Comparison of ENCODE assay signal across 8 mouse cellular contexts in the genomic region with DNA sequence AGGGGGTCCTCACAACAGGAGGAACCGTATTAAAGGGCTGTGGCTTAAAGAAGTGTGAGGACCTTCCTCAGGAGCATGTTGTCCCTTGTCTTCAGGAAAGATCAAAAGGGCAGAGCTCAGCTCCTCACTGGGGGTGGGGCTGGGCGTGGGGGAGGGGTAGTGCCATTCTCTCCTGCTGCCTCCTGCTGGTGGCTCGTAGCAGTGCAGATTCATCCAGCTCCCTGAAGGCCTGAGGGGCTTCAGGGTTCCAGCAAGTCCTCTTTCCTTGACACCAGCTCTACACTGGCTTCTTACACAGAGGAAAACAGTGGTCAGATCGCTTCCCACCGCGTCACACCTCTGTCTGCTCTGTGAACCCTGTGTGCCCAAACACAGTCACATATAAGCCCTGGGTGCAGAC. TPM values are rescaled to one million over a fixed set of nuclear protein-coding genes. Genes with fewer than 3 reads are reported as not detected.
DNase-seq lines count a peak whose midpoint lies in the region; ATAC-seq and TF ChIP-seq lines count a peak whose summit lies in the region.

No protein-coding gene starts in this region.

- peak; percentile 47; the same call in 1 of the 2 replicates for TF ChIP-seq CTCF in testis, adult 2 months (IDR thresholded peaks at IDR 0.05; ENCODE audit: control insufficient read depth, insufficient read depth, insufficient replicate concordance, low read depth, low read length)

- no peak for TF ChIP-seq POLR2A in testis, adult 2 months (IDR thresholded peaks at IDR 0.05; ENCODE audit: control insufficient read depth, low read depth, low read length)

- no peak overlapping the region for H3K4me2 ChIP-seq in heart, embryonic 12.5 days

- peaks cover 4% of the 10 kb centered on the region; the same call in 1 of the 2 replicates for H3K27me3 ChIP-seq in heart, embryonic 12.5 days (replicated peaks)
- no peaks in the 10 kb centered on the region for H3K27me3 ChIP-seq in testis, adult 2 months (ENCODE audit: control insufficient read depth, insufficient read depth, low read length)

- H3K9me3 ChIP-seq in heart, embryonic 12.5 days (replicated peaks) = no peaks in the 10 kb centered on the region

- no peak overlapping the region for H3K27ac ChIP-seq in heart, embryonic 12.5 days (ENCODE audit: poor library complexity, severe bottlenecking)
- no peak overlapping the region for H3K27ac ChIP-seq in testis, adult 2 months (ENCODE audit: control insufficient read depth, insufficient read depth, low read depth, low read length)

- no peak overlapping the region for H3K4me3 ChIP-seq in heart, embryonic 12.5 days
- no peak overlapping the region for H3K4me3 ChIP-seq in testis, adult 2 months (ENCODE audit: control insufficient read depth, low read depth, low read length)

- no peak overlapping the region for H3K9ac ChIP-seq in heart, embryonic 12.5 days

- no peak for ATAC-seq in heart, embryonic 12.5 days (ENCODE audit: insufficient number of reproducible peaks, low FRiP score)
- ATAC-seq in erythroblast, adult 5-6 weeks (replicated peaks; ENCODE audit: low FRiP score, poor library complexity, severe bottlenecking) = no peak
- no peak for ATAC-seq in monocyte, adult 5-6 weeks (replicated peaks; ENCODE audit: insufficient number of reproducible peaks, low FRiP score, low TSS enrichment, poor library complexity, severe bottlenecking)

- no peaks in the 10 kb centered on the region for H3K4me1 ChIP-seq in heart, embryonic 12.5 days (replicated peaks)
- H3K4me1 ChIP-seq in testis, adult 2 months (ENCODE audit: control insufficient read depth, insufficient read depth, low read length) = no peaks in the 10 kb centered on the region

- WGBS in heart, embryonic 12.5 days = 25% methylated on average over 6 of the region's 6 CpGs

- H3K36me3 ChIP-seq in heart, embryonic 12.5 days = no peaks in the 10 kb centered on the region
- no peaks in the 10 kb centered on the region for H3K36me3 ChIP-seq in testis, adult 2 months (ENCODE audit: control insufficient read depth, insufficient read depth, low read length)

- DNase-seq in heart, postnatal 4 days = peak; percentile 61
- DNase-seq in testis, postnatal 14 days (ENCODE audit: low spot score) = no peak
- DNase-seq in kidney, postnatal 4 days = peak; percentile 69 to 72
- peak; percentile 46 to 53 for DNase-seq in thymus, postnatal 36 days

RNA-seq across cellular contexts. Expression of gene Ttc38, which starts 8.9 kb away (rescaled TPM):
- total RNA-seq in heart, postnatal 4 days (2021) = 1 to 10 TPM; 5.2 to 5.3 TPM
- 3.3 and 3.6 TPM in 2 replicates for polyA plus RNA-seq in heart, embryonic 12.5 days (2016; fragmentation: Nextera tagmentation; extraction: Ambion mirVana)
- 1.6 and 1.9 TPM in 2 replicates for polyA plus RNA-seq in testis, adult 2 months (2012; rRNA removed)
- 1.2 and 5.2 TPM in 2 replicates for total RNA-seq in erythroblast, adult 5-6 weeks (2015; ENCODE audit: low replicate concordance)
- 1.6 and 2.0 TPM in 2 replicates for total RNA-seq in erythroblast, adult 5-6 weeks (2017; ENCODE audit: low replicate concordance)
- 6.7 to 8.5 TPM (median 7.5 TPM) in 3 replicates for total RNA-seq in monocyte, adult 5-6 weeks (2017)

RNA-seq across cellular contexts. Expression of gene Gtse1, which starts 18.6 kb away (rescaled TPM):
- total RNA-seq in heart, postnatal 4 days (2021) = 10 to 100 TPM; 15.2 to 16.9 TPM
- 31.6 and 32.4 TPM in 2 replicates for polyA plus RNA-seq in heart, embryonic 12.5 days (2016; fragmentation: Nextera tagmentation; extraction: Ambion mirVana)
- polyA plus RNA-seq in testis, adult 2 months (2012; rRNA removed) = 9.5 and 9.9 TPM in 2 replicates
- 8.6 TPM in 2 replicates for total RNA-seq in erythroblast, adult 5-6 weeks (2015; ENCODE audit: low replicate concordance)
- total RNA-seq in erythroblast, adult 5-6 weeks (2017; ENCODE audit: low replicate concordance) = 6.1 and 10.0 TPM in 2 replicates
- total RNA-seq in monocyte, adult 5-6 weeks (2017) = 0.97 to 1.2 TPM in 2 of 3 replicates, not detected in the other

RNA-seq across cellular contexts. Expression of gene Pkdrej, which starts 19.4 kb away (rescaled TPM):
- total RNA-seq in heart, postnatal 4 days (2021) = 1 to 10 TPM; 2.5 to 2.8 TPM
- 0.14 and 0.19 TPM in 2 replicates for polyA plus RNA-seq in heart, embryonic 12.5 days (2016; fragmentation: Nextera tagmentation; extraction: Ambion mirVana)
- polyA plus RNA-seq in testis, adult 2 months (2012; rRNA removed) = 16.6 and 17.1 TPM in 2 replicates
- not detected in 2 replicates for total RNA-seq in erythroblast, adult 5-6 weeks (2015; ENCODE audit: low replicate concordance)
- total RNA-seq in erythroblast, adult 5-6 weeks (2017; ENCODE audit: low replicate concordance) = not detected in 2 replicates
- not detected in 3 replicates for total RNA-seq in monocyte, adult 5-6 weeks (2017)

RNA-seq across cellular contexts. Expression of gene Cdpf1, which starts 29.5 kb away (rescaled TPM):
- total RNA-seq in heart, postnatal 4 days (2021) = 10 to 100 TPM; 37.9 to 45.1 TPM
- 34.4 and 35.7 TPM in 2 replicates for polyA plus RNA-seq in heart, embryonic 12.5 days (2016; fragmentation: Nextera tagmentation; extraction: Ambion mirVana)
- polyA plus RNA-seq in testis, adult 2 months (2012; rRNA removed) = 33.4 and 39.5 TPM in 2 replicates
- 7.3 and 23.1 TPM in 2 replicates for total RNA-seq in erythroblast, adult 5-6 weeks (2015; ENCODE audit: low replicate concordance)
- total RNA-seq in erythroblast, adult 5-6 weeks (2017; ENCODE audit: low replicate concordance) = 3.1 and 11.3 TPM in 2 replicates
- 13.2 to 15.6 TPM (median 14.4 TPM) in 3 replicates for total RNA-seq in monocyte, adult 5-6 weeks (2017)

RNA-seq across cellular contexts. Expression of gene Trmu, which starts 38.1 kb away (rescaled TPM):
- total RNA-seq in heart, postnatal 4 days (2021) = 10 to 100 TPM; 27.4 to 29.4 TPM
- 29.9 and 30.1 TPM in 2 replicates for polyA plus RNA-seq in heart, embryonic 12.5 days (2016; fragmentation: Nextera tagmentation; extraction: Ambion mirVana)
- polyA plus RNA-seq in testis, adult 2 months (2012; rRNA removed) = 20.1 TPM in 2 replicates
- 0.96 and 6.7 TPM in 2 replicates for total RNA-seq in erythroblast, adult 5-6 weeks (2015; ENCODE audit: low replicate concordance)
- 4.6 and 9.4 TPM in 2 replicates for total RNA-seq in erythroblast, adult 5-6 weeks (2017; ENCODE audit: low replicate concordance)
- 13.9 to 27.9 TPM (median 21.2 TPM) in 3 replicates for total RNA-seq in monocyte, adult 5-6 weeks (2017)
